Mouse (Mus musculus) kidney, adult 8-10 months (tissue): ENCODE data around the gene Lcn5.
A peak's percentile ranks its signal among the peaks of the same experiment; 100 is the strongest.

Experiments used
- DNase-seq, 2 experiments: peaks; one replicate each; pipeline ENCODE4 v3.0.0; 2022

The Lcn5 gene

GRCm38 (mm10) chr2:25657652-25658051 lies at the start of gene Lcn5:
Gene Lcn5 (plus strand): TSS chr2:25657952.
- no peak for DNase-seq

- no peak for DNase-seq
Measured at GRCm38 (mm10) chr2:25608671-25609070, 49.1 kb upstream of the Lcn5 start.

DNA sequence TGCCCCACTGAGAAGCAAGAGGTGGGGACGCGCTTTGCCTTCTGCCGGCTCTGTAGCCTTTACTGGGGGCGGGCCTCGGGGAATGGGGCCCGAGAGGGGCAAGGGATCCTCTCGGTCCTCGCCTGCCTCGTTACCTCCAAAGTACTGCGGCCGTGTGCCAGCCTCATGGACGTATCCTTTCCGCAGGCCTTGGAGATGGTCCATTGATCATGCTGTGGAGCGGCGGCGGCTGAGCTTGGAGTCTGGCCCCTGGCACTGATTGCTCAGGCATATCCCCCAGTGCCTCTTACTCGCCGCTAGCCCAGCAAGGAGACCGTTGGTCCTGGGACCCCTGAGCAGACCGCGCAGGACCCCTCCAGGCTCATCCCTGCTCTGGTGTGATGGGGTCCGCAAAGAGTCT lies 41.4 kb upstream of the Lcn5 start:
- no peak for DNase-seq

- DNase-seq = no peak
Measured at GRCm38 (mm10) chr2:25617578-25617977, 40.2 kb upstream of the Lcn5 start, which contains the start of gene Ccdc183. Gene Ccdc183 (minus strand): TSS chr2:25617678.

DNA sequence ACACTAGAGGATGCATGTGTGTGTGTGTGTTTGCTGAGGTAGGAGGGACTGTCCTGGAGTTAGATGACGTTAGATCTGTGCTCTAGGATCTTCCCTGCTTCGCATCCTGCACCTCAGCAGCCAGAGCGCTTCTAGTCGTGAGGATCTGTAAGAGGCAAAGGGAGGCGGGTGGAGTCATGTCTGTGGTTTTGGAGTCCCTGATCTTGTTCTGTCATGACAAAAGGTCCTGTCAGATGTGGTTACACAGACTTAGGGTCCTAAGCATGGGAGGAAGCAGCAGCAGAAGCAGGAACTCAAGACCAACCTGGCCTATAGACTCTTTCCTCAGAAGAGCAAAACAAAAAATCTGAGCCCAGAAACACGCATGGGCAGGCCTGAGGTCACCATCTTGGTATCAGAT lies 37.4 kb upstream of the Lcn5 start:
- DNase-seq = no peak

DNA sequence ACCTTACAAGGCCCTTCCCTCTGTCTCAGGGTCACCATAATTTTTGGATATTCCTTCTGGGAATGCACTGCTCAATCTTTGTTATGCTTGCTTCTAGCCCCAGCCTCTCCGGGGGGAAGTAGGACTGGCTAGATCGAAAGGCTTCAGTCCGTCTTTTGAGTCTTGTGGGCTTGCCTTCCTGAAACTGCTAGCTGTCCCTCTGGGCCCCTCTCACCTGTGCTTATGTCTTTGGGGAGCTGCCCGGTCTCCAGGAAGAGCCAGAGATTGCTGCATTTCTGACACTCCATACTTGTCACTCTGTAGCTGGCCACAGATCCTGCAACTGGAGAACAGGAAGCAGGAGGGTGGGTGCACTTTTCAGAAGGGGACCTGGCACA lies 36.9 kb upstream of the Lcn5 start:
- no peak for DNase-seq

DNA sequence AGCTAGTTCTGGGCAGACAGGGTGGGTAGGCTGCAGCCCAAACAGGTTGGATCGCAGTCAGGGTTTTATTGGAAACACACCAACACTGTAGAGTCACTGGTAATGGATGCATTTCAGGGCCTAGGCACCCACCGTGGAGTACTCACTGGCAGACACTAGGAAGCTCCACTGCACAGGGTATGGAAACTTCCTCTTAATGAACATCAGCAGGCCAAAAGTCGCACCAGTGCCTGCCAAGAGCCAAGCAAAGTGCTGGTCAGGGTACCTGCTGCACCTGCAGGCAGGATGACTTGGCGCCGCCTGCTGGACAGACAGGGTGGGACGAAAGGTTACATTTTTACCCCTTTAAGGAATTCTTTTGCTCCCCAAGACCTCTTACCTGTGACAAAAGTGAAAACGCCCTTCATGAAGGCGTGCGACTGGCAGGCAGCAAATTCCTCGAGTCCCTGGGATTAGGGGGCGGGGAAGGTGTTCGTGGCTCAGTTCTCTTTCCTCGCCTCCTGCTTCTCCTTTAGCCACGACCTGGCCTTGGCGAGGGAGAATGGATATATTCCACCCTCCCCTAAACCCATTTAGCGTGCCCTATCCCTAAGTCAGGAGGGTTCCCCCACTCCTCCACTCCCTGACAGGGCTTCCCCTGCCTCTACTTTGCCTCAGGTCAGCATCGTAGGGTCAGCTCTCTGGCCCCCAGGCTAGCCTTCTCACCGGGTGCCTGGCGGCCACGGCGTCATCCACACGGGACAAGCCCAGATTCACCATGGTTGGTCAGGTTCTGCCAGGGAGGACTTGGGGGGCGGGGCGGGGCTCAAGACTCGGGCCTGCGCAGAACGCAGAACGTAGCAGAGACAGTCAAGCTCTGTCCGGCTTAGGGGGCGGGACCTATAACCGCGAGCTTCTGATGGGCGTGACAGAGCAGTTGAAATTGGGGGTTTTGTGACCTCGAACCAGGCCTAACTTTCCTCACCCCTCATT lies 36.2 kb upstream of the Lcn5 start, which contains the start of gene Tmem141:
Gene Tmem141, minus strand, starts transcription at position 777 of the 972 bp plus-strand sequence.
- DNase-seq = peak; percentile 91 to 95

- no peak for DNase-seq
Measured at GRCm38 (mm10) chr2:25625986-25626385, 31.8 kb upstream of the Lcn5 start.

DNA sequence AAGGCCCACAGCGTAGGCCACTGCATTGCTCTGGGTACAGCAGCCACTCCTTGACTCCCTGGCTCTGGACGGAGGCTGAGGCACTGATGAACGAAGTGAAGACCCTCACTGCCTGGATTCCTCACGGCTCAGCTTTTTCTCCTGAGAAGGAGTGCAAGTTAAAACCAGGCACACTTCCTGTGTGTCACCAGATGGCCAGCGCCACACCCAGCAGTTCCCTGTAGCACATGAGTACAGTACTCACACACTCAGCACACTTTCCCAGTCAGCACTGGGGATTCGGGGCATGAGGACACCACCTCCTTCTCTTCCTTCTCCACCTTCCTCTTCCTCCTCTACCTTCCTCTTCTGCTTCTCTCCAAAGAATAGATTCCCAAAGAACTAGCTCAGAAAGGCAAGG lies 29.9 kb upstream of the Lcn5 start, which contains the start of gene Fcna:
Gene Fcna, minus strand, starts transcription at position 220 of the 400 bp plus-strand sequence.
- no peak for DNase-seq

GRCm38 (mm10) chr2:25628738-25629137 lies 29.0 kb upstream of the Lcn5 start:
- DNase-seq = peak; percentile 31 to 37

DNA sequence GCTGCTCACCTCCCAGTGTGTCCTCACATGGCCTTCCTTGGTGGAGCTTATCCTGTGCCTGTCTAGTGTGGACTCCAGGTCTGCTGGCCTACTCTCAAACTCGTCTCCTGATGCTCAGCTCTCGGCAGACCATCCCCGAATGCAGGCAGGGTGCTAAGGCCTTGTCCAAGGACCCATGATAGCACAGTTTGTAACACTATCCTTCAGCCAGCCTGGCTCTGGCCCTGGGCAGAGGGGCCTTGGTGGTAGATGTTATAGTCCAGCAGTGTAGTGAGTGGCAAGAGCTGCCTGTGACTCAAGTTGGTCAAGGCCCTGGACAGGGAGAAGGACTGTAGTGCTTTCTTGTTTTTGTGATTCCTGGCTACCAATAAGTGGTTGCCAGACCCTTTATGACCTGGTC lies 24.1 kb upstream of the Lcn5 start:
- DNase-seq = no peak

GRCm38 (mm10) chr2:25634046-25634445 lies 23.7 kb upstream of the Lcn5 start:
- DNase-seq = no peak

GRCm38 (mm10) chr2:25639890-25640289 lies 17.9 kb upstream of the Lcn5 start:
- DNase-seq = no peak

- DNase-seq = no peak
Measured at GRCm38 (mm10) chr2:25652902-25653301, 4.8 kb upstream of the Lcn5 start, which contains the start of gene Lcn8. Gene Lcn8 (plus strand): TSS chr2:25653120.

GRCm38 (mm10) chr2:25654502-25654901 lies 3.2 kb upstream of the Lcn5 start:
- DNase-seq = no peak

DNA sequence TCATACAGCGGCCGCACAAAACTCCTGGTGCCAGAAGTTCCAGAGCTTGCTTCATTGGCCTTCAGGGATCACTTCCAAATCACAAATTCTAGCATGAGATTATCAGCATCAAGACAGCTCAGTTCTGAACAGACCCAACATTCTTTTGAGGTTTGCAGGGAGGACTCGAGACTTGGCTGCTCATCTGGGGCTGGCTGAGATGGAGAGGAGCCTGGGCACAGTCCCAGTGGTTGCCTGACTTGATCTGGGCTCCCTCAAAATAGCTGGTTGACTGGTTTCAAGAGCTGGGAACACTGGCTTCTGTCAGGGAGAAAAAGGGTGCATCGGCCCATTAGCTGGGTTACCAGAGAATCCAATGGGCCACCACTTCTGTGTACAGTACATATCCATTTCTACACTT lies 1.1 kb upstream of the Lcn5 start:
- DNase-seq = no peak

- DNase-seq = peak in 1 of 2 experiments; percentile 8
Measured at GRCm38 (mm10) chr2:25657246-25657645, 506 bp upstream of the Lcn5 start.

DNA sequence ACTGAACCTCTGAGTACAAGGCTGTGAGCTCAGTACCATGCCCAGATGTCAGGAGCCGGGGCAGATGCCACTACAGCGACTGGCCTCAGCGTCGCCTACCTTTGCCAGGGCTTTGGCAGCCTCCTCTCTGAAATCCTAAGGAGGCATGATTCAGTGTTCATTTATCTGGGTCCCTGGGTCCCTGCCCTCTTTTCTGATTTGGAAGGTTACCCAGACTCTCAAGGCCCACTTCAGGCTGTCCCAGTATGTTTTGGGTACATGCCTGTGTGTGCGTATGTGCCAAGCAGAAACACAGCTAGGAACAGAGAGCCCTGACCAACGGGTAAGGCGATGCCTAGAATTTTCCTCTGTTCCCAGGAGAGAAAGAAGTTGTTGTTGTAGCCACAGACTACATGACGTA lies 2.5 kb downstream of the Lcn5 start:
- DNase-seq = no peak

- DNase-seq = no peak
Measured at GRCm38 (mm10) chr2:25661245-25661970, 3.7 kb downstream of the Lcn5 start.

GRCm38 (mm10) chr2:25663511-25663910 lies 5.8 kb downstream of the Lcn5 start:
- peak; percentile 11 to 70 for DNase-seq

GRCm38 (mm10) chr2:25664125-25664524 lies 6.4 kb downstream of the Lcn5 start:
- no peak for DNase-seq

DNA sequence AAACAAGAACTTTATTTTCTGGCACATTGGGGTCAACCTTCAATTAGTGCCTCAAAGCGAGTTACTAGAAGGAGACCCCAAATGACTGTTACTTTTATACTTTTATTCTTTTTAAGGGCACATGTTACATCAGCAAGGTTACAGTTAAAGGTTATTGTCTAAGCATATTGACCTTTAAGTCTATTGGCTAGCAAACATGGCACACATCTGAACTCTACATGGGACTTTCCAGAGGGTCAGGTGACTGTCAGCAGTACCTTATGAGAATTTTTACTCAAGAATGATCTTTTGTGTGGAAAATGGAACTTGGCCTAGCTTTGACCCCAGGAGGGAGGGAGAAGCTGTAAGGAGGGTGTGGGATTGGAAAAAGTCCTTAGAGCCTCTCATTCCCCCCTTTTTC lies 8.8 kb downstream of the Lcn5 start:
- DNase-seq = no peak

DNA sequence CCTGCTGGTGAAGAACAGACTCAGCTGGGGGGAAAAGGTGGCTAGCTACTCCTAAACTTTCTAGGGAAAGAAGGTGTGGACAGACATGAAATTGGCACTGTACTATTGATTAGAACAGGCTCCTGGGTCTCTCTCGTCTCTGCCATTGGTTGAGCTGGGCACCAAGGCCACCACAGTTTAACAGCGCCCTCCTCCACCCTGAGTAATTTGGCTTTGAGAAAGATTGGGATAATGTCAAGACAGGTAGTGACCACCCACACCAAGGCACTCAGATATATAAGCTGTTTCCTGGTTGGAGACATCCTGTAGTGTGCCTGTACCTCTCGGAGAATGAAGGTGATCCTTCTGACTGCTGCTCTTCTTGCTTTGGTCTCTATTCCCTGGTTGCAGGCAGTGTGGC lies 18.7 kb downstream of the Lcn5 start, which contains the start of gene Lcn6:
Gene Lcn6, plus strand, starts transcription at position 301 of the 400 bp plus-strand sequence.
- DNase-seq = no peak

- no peak for DNase-seq
Measured at GRCm38 (mm10) chr2:25679559-25679958, 21.8 kb downstream of the Lcn5 start.
